Mouse (Mus musculus) spleen, adult 2 months (tissue): ENCODE data around the gene Ndufb6.

Source experiments
- CTCF ChIP-seq: fragments of 200-500 bp; IDR thresholded peaks from 2 replicates; pipeline ENCODE4 v1.5.1; 2011; ENCODE audit warnings: mild to moderate bottlenecking, inconsistent platforms; ENCODE audit not compliant: insufficient read depth, insufficient read length, insufficient replicate concordance; ENCODE audit errors: extremely low read depth
- POLR2A ChIP-seq: fragments of 200-500 bp; IDR thresholded peaks from 2 replicates; pipeline ENCODE4 v1.6.1; 2011; ENCODE audit warnings: low read depth, low read length, inconsistent platforms

GRCm38 (mm10) chr4:40229723-40230122 is 49.5 kb downstream of the Ndufb6 start:
- TF ChIP-seq CTCF: no peak
- no peak for TF ChIP-seq POLR2A
